Mouse (Mus musculus) thymus, adult 2 months (tissue): ENCODE results near the gene Swap70.

ENCODE experiments used
- CTCF ChIP-seq: fragments of 200-500 bp; IDR thresholded peaks from 2 replicates; pipeline ENCODE4 v1.5.1; 2012; ENCODE audit warnings: mild to moderate bottlenecking, control low read depth, low read length, moderate library complexity, borderline replicate concordance; ENCODE audit not compliant: control insufficient read depth, poor library complexity, insufficient read depth; ENCODE audit errors: extremely low read depth
- POLR2A ChIP-seq: fragments of 200-500 bp; IDR thresholded peaks from 2 replicates; pipeline ENCODE4 v1.6.1; 2012; ENCODE audit warnings: mild to moderate bottlenecking, low read length, control low read depth, moderate library complexity; ENCODE audit not compliant: control insufficient read depth, poor library complexity, insufficient read depth; ENCODE audit errors: extremely low read depth

DNA sequence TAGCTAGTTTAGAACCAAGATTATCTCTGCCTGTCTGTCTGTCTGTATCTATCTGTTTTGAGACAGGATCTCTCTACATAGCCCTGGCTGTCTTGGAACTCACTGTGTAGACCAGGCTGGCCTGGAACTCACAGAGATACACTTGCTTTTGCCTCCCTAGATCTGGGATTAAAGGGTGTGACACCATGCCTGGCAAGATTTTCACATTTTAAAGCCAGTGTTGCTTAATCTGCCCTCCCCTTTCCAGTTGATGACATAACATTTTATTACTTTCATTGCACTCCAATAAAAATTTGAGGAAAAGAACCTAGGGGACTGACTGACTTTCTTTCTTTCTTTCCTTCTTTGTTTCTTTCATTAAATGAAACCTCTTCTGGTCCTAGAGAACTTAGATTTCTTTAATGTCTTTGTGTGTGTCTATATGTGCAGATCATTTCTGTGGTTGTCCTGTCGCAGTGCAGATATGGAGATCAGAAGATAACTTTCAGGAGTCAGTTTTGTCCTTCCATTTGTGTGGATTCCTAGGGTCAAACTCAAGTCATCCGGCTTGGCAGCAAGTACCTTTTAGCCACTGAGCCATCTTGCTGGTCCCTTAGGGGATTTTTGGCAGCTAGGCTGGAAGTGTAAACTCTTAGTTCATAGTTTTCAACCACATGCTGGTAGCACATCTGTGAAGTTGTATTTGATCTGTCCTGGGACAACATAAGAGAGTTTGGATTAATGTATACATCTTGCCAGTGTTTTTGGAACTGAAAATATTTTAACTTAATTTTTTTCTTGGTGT, 2.4 kb downstream of the Swap70 start:
- no peak for TF ChIP-seq CTCF
- TF ChIP-seq POLR2A = no peak
